Mouse (Mus musculus) left cerebral cortex, postnatal 25 days (tissue): ENCODE results near the gene Lgr6. TPM values are rescaled to one million over a fixed set of nuclear protein-coding genes. Genes with fewer than 3 reads are reported as not detected.

ENCODE experiments used
- total RNA-seq, 2 experiments: library from RNA; stranded (reverse); gene quantifications; 2 replicates each; pipeline ENCODE4 v1.2.3; 2021

The Lgr6 gene
- total RNA-seq, 2 experiments from 2014 or later = 1.5 to 2.1 TPM

Other genes with a start within 250 kb of the Lgr6 start
- 10 to 100 TPM; 79.1 to 81.7 TPM for gene Ppp1r12b, start 149.3 kb downstream of the Lgr6 start, total RNA-seq
- gene Ube2t, start 142.7 kb downstream of the Lgr6 start, total RNA-seq = 1 to 10 TPM; 2.7 to 3.1 TPM
- 1 to 10 TPM in 1 of 2 experiments, under 1 TPM in 1; 0.16 to 1.0 TPM for gene Ptpn7, start 27.4 kb upstream of the Lgr6 start, total RNA-seq
- 100 to 1,000 TPM; 261 to 278 TPM for gene Arl8a, start 41.5 kb upstream of the Lgr6 start, total RNA-seq
- gene Gpr37l1, start 62.4 kb upstream of the Lgr6 start, total RNA-seq = 100 to 1,000 TPM; 182 to 212 TPM
- gene Elf3, start 153.3 kb upstream of the Lgr6 start, total RNA-seq = under 1 TPM in 1 of 2 experiments, not detected in 1; 0.16 TPM
- 10 to 100 TPM; 50.5 to 54.8 TPM for gene Rnpep, start 178.8 kb upstream of the Lgr6 start, total RNA-seq
- gene Timm17a, start 208.5 kb upstream of the Lgr6 start, total RNA-seq = 100 to 1,000 TPM; 159 to 175 TPM
- gene Lmod1, start 219.5 kb upstream of the Lgr6 start, total RNA-seq = under 1 TPM; 0.76 to 0.94 TPM